Mouse (Mus musculus): ENCODE data around the gene Trim9.

Gene Trim9

GRCm38 (mm10) chr12:70214281-70214680, 133.1 kb downstream of the Trim9 start:
- no peak for DNase-seq (ENCODE audit: low spot score in 2 of 2)

- no peak for DNase-seq (ENCODE audit: low spot score in 2 of 2)
Observed at GRCm38 (mm10) chr12:70213601-70214000, 133.8 kb downstream of the Trim9 start.

- DNase-seq (ENCODE audit: low spot score in 2 of 2): no peak
Observed at GRCm38 (mm10) chr12:70212501-70212900, 134.9 kb downstream of the Trim9 start.

- no peak for DNase-seq (ENCODE audit: low spot score in 2 of 2)
Observed at GRCm38 (mm10) chr12:70208214-70208613, 139.2 kb downstream of the Trim9 start.

- no peak for DNase-seq (ENCODE audit: low spot score in 2 of 2)
Observed at GRCm38 (mm10) chr12:70204433-70204832, 143.0 kb downstream of the Trim9 start.

- no peak for DNase-seq (ENCODE audit: low spot score in 2 of 2)
Observed at GRCm38 (mm10) chr12:70201926-70202529, 145.4 kb downstream of the Trim9 start.

- no peak for DNase-seq (ENCODE audit: low spot score in 2 of 2)
Observed at GRCm38 (mm10) chr12:70196341-70196740, 151.1 kb downstream of the Trim9 start.

- DNase-seq (ENCODE audit: low spot score in 2 of 2): no peak
Observed at GRCm38 (mm10) chr12:70195426-70195825, 152.0 kb downstream of the Trim9 start.
